Mouse (Mus musculus) liver, postnatal 0 days (tissue): ENCODE data around the gene Prkd2. TPM values are rescaled to one million over a fixed set of nuclear protein-coding genes. Genes with fewer than 3 reads are reported as not detected.

Source experiments
- ATAC-seq: fragments of 200-750 bp; cut with Nextera tagmentation; 2 replicates; pipeline ENCODE4 v1.8.0; 2017; ENCODE audit warnings: mild to moderate bottlenecking, moderate library complexity
- DNase-seq: peaks from one replicate; pipeline ENCODE4 v3.0.0-alpha.2; 2016
- H3K27ac ChIP-seq: fragments of 300-500 bp; sonication (generic); 2 replicates; pipeline ENCODE4 v1.5.1; 2014; ENCODE audit warnings: antibody characterized with exemption, moderate library complexity, mild to moderate bottlenecking, low read depth
- H3K27me3 ChIP-seq: fragments of 300-500 bp; sonication (generic); 2 replicates; pipeline ENCODE4 v1.6.1; 2014; ENCODE audit warnings: low read length, control low read depth, mixed read lengths; ENCODE audit not compliant: insufficient read depth
- H3K36me3 ChIP-seq: fragments of 300-500 bp; sonication (generic); replicated peaks from 2 replicates; pipeline ENCODE4 v1.6.1; 2014; ENCODE audit warnings: mild to moderate bottlenecking, control low read depth, low read length, moderate library complexity, mixed read lengths; ENCODE audit not compliant: insufficient read depth
- H3K4me1 ChIP-seq: fragments of 300-500 bp; sonication (generic); 2 replicates; pipeline ENCODE4 v1.6.1; 2014; ENCODE audit warnings: antibody characterized with exemption, mild to moderate bottlenecking, control low read depth; ENCODE audit not compliant: insufficient read depth
- H3K4me2 ChIP-seq: fragments of 300-500 bp; sonication (generic); 2 replicates; pipeline ENCODE4 v1.6.1; 2014; ENCODE audit warnings: low read depth, mild to moderate bottlenecking, low read length, moderate library complexity, mixed read lengths
- H3K4me3 ChIP-seq: fragments of 300-500 bp; sonication (generic); 2 replicates; pipeline ENCODE4 v1.5.1; 2014; ENCODE audit warnings: low read depth, low read length
- H3K9ac ChIP-seq: fragments of 300-500 bp; sonication (generic); replicated peaks from 2 replicates; pipeline ENCODE4 v1.6.1; 2014; ENCODE audit warnings: mild to moderate bottlenecking, moderate library complexity
- H3K9me3 ChIP-seq: fragments of 300-500 bp; sonication (generic); 2 replicates; pipeline ENCODE4 v1.6.1; 2016; ENCODE audit warnings: mild to moderate bottlenecking, control low read depth, low read length, mixed read lengths
- CTCF ChIP-seq: sonication (generic); IDR thresholded peaks from 2 replicates; pipeline ENCODE4 v1.5.1; 2016; ENCODE audit warnings: antibody characterized with exemption, low read depth
- EP300 ChIP-seq: IDR thresholded peaks from 2 replicates; pipeline ENCODE4 v1.6.1; 2016; ENCODE audit warnings: antibody characterized with exemption, low read depth, mild to moderate bottlenecking
- WGBS: fragments of 180-500 bp; shearing (Covaris S2); extraction: QIAGEN DNeasy Blood & Tissue Kit; methylation state at CpG from one replicate; pipeline ENCODE4 v1.1.7; 2014; ENCODE audit not compliant: insufficient replicate concordance; 5-methylcytosine and 5-hydroxymethylcytosine counted together
- polyA plus RNA-seq: library from polyadenylated mRNA; unstranded; fragments of >200 nt; fragmentation: Nextera tagmentation; extraction: Ambion mirVana; gene quantifications from 2 replicates; pipeline ENCODE4 v1.2.1, GENCODE M21; 2015

The Prkd2 gene
- polyA plus RNA-seq, 1 experiment from 2014 or later: 5.0 TPM

DNA sequence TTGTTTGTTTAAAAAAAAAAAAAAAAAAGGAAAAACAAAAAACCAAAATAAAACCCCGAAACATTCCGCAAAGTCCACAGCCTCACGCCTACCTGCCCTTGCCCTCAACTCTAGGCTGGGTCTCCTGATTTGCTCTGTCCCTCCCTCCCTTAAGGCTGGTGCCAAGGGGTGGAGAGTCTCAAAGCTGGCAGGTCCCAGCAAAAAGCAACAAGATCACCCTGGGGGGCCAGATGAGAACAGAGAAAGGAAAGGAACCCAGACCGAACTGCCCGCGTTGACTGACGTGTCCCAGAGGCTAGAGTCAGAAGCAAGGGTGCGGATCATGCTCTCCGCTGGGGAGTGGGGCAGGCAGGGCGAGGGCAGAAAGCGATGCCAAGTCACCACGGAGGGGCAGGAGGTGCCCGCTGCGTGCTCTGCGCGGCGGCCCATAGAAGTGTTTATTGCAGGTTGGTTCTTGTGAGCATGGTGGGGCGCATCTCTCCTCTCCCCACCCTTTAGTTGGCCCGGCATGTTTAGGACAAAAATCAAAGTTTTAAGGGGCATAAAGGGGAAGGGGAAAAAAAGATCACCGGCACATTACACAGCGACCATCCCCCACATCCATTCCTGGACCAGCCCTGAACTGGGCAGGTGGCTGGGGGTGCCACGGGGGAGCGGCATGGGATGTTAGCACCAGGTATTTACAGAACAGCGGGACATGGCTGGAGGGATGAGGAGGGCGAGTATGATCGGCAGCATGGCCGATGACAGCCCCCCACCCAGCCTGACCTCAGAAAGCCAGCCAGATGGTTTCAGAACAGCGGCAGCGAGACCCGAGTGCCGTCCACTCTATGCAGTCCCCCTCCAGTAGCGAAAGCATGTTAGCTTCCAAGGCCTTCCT lies 73.0 kb downstream of the Prkd2 start:
- no peak overlapping the region for H3K4me3 ChIP-seq
- peaks cover 9% of the 10 kb centered on the region for H3K4me1 ChIP-seq
- no peak overlapping the region for H3K9ac ChIP-seq
- H3K36me3 ChIP-seq: peaks cover 61% of the 10 kb centered on the region
- no peak overlapping the region for H3K4me2 ChIP-seq
- ATAC-seq (no peak), DNase-seq (no peak)
- no peaks in the 10 kb centered on the region for H3K9me3 ChIP-seq
- no peaks in the 10 kb centered on the region for H3K27me3 ChIP-seq
- no peak overlapping the region for H3K27ac ChIP-seq
- TF ChIP-seq CTCF (no peak), EP300 (no peak)
- 91% methylated on average over 32 of the region's 32 CpGs for WGBS

DNA sequence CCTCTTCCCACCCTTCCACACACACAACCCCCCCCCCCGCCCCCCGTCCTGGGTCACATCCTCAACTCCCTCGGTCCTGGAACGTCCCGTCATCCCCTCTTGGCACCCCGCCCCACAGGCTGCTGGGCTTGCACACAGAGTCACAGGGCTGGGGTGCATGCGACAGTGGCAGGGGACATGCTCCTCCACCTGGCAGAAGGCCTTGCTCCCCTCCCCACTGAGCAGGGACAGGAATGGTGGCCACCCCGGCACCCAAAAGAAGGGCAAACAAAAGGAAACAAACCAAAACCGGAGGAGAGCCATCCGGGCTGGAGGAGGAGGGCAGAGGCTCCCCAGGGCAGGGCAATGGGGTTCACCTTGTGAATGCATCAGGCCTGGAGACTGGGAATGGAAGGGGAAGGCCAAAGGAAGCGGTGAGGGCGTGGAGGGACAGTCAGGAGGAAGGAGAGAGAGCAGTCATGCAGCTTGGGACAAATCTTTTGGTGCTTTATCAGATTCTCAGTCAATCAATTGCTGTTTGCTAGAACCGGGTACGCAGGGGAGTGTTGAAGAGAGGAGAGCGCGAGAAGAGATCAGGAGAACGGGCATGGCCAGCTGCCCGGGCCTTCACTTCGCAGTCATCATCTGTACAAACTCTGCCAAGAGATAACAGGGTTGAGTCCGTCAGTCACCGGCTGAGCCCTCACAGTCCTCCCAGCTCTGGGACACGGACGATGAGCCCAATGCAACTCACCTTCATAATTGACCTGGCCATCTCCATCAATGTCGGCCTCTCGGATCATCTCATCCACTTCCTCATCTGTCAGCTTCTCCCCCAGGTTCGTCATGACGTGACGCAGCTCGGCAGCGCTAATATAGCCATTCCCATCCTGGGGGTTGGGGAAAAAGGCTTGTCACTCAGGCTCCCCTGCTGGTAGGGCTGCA lies 73.9 kb downstream of the Prkd2 start:
- no peaks in the 10 kb centered on the region for H3K27me3 ChIP-seq
- H3K4me3 ChIP-seq: no peak overlapping the region
- no peak for TF ChIP-seq EP300
- TF ChIP-seq CTCF: no peak
- H3K4me1 ChIP-seq: peaks cover 16% of the 10 kb centered on the region
- ATAC-seq: no peak
- H3K4me2 ChIP-seq: no peak overlapping the region
- H3K36me3 ChIP-seq: peaks cover 64% of the 10 kb centered on the region
- H3K27ac ChIP-seq: no peak overlapping the region
- no peak overlapping the region for H3K9ac ChIP-seq
- 76% methylated on average over 29 of the region's 30 CpGs for WGBS
- DNase-seq: no peak
- H3K9me3 ChIP-seq: no peaks in the 10 kb centered on the region

DNA sequence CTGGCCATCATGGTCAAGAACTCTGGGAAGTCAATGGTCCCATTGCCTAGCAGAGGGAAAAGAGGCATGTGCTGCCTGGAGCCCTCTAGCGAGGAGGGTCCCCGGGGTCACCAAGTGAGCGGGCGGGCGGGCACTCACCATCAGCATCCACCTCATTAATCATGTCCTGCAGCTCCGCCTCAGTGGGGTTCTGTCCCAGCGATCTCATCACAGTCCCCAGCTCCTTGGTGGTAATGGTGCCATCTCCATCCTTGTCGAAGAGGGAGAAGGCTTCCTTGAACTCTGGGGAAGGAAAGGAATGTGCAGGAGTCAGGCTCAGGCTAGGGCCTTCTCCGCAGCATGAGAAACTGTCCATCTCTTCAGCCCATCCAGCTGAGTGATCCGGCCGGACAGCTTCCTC lies 74.7 kb downstream of the Prkd2 start:
- Histone ChIP-seq H3K27ac (no peak overlapping the region), H3K27me3 (no peaks in the 10 kb centered on the region), H3K4me1 (peaks cover 25% of the 10 kb centered on the region), H3K9me3 (no peaks in the 10 kb centered on the region), H3K36me3 (peaks cover 64% of the 10 kb centered on the region), H3K4me3 (no peak overlapping the region), H3K4me2 (no peak overlapping the region), H3K9ac (no peak overlapping the region)
- TF ChIP-seq EP300: no peak
- TF ChIP-seq CTCF: no peak
- WGBS: 89% methylated on average over 11 of the region's 11 CpGs
- DNase-seq (no peak), ATAC-seq (no peak)

DNA sequence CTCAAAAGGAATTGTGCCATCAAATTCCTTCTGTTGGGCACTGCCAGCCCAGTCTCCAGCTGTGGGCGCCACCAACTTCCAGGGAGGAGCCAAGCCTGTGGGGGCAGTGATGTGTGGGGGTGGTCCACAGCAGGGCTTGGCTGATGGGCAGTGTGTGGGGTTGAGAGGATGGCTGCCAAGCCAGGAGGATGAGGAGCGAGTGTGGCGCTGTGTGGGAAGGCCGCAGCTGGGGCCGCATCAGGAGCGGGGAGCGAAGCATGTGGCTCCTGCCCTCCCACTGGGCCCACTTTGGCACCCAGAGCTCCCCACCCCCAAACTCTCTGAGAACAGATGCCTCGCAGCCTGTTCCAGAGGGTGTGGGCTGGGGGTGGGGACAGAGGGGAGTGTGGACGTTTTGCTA lies 75.3 kb downstream of the Prkd2 start:
- WGBS: 86% methylated on average over 9 of the region's 9 CpGs
- H3K4me3 ChIP-seq: no peak overlapping the region
- ATAC-seq (no peak), DNase-seq (no peak)
- H3K27me3 ChIP-seq: no peaks in the 10 kb centered on the region
- no peak overlapping the region for H3K9ac ChIP-seq
- H3K4me2 ChIP-seq: no peak overlapping the region
- no peak overlapping the region for H3K27ac ChIP-seq
- peaks cover 31% of the 10 kb centered on the region for H3K4me1 ChIP-seq
- H3K36me3 ChIP-seq: peaks cover 64% of the 10 kb centered on the region
- H3K9me3 ChIP-seq: no peaks in the 10 kb centered on the region
- TF ChIP-seq CTCF (no peak), EP300 (no peak)

GRCm38 (mm10) chr7:16918670-16919069 lies 76.0 kb downstream of the Prkd2 start:
- Histone ChIP-seq H3K9me3 (no peaks in the 10 kb centered on the region), H3K36me3 (peaks cover 64% of the 10 kb centered on the region), H3K4me3 (no peak overlapping the region), H3K4me1 (peaks cover 31% of the 10 kb centered on the region), H3K9ac (no peak overlapping the region), H3K27ac (no peak overlapping the region), H3K27me3 (no peaks in the 10 kb centered on the region), H3K4me2 (no peak overlapping the region)
- 91% methylated on average over 3 of the region's 3 CpGs for WGBS
- ATAC-seq (no peak), DNase-seq (no peak)
- no peak for TF ChIP-seq CTCF
- TF ChIP-seq EP300: no peak
